Mouse (Mus musculus) myocyte (in vitro differentiated cells): Measurements from ENCODE around the gene Sdhaf3. TPM values are rescaled to one million over a fixed set of nuclear protein-coding genes. Genes with fewer than 3 reads are reported as not detected.

Experiments
- H3K27me3 ChIP-seq: one replicate; pipeline ENCODE4 v1.6.1; 2011; ENCODE audit not compliant: control insufficient read depth, insufficient read depth, insufficient read length
- H3K36me3 ChIP-seq: one replicate; pipeline ENCODE4 v1.6.1; 2011; ENCODE audit not compliant: control insufficient read depth, insufficient read depth
- H3K4me2 ChIP-seq: one replicate; pipeline ENCODE4 v1.6.1; 2011; ENCODE audit warnings: low read depth, control low read depth
- H3K4me3 ChIP-seq: one replicate; pipeline ENCODE4 v1.5.1; 2011; ENCODE audit warnings: mild to moderate bottlenecking, control low read depth, moderate library complexity
- H3K79me2 ChIP-seq: one replicate; pipeline ENCODE4 v1.6.1; 2011; ENCODE audit not compliant: control insufficient read depth, insufficient read depth
- H3ac ChIP-seq: one replicate; pipeline ENCODE4 v1.6.1; 2011; ENCODE audit not compliant: control insufficient read depth, insufficient read length
- CEBPB ChIP-seq: IDR thresholded peaks from 2 replicates; pipeline ENCODE4 v1.6.1; 2011; ENCODE audit warnings: mild to moderate bottlenecking, moderate library complexity; ENCODE audit not compliant: poor library complexity, insufficient read depth, severe bottlenecking
- E2F4 ChIP-seq: IDR thresholded peaks from one replicate; pipeline ENCODE4 v1.6.1; 2011; ENCODE audit warnings: mild to moderate bottlenecking, control low read depth, moderate library complexity; ENCODE audit not compliant: insufficient read depth
- MAX ChIP-seq: IDR thresholded peaks from one replicate; pipeline ENCODE4 v1.6.1; 2011; ENCODE audit warnings: low read depth, mild to moderate bottlenecking, control low read depth
- MYOD1 ChIP-seq, 3 experiments: IDR thresholded peaks; one replicate each; pipeline ENCODE4 v1.6.1; 2011; ENCODE audit warnings: control low read depth in 2 of 3, low read depth in 2 of 3, mild to moderate bottlenecking in 2 of 3, moderate library complexity in 1 of 3; ENCODE audit not compliant: insufficient read length in 2 of 3, control insufficient read depth in 1 of 3
- MYOG ChIP-seq, 3 experiments: IDR thresholded peaks; one replicate each; pipeline ENCODE4 v1.6.1; 2011; ENCODE audit warnings: control low read depth in 2 of 3, low read depth in 2 of 3, mild to moderate bottlenecking in 2 of 3; ENCODE audit not compliant: insufficient read length in 2 of 3, control insufficient read depth in 1 of 3, insufficient read depth in 1 of 3
- POLR2A ChIP-seq: IDR thresholded peaks from one replicate; pipeline ENCODE4 v1.6.1; 2011; ENCODE audit warnings: low read depth, mild to moderate bottlenecking, control low read depth, moderate library complexity; ENCODE audit not compliant: insufficient read length
- POLR2AphosphoS2 ChIP-seq: IDR thresholded peaks from one replicate; pipeline ENCODE4 v1.6.1; 2011; ENCODE audit warnings: low read depth, control low read depth; ENCODE audit not compliant: insufficient read length
- REST ChIP-seq: IDR thresholded peaks from one replicate; pipeline ENCODE4 v1.6.1; 2011; ENCODE audit warnings: mild to moderate bottlenecking, control low read depth, moderate library complexity; ENCODE audit not compliant: insufficient read depth, insufficient read length
- SRF ChIP-seq: IDR thresholded peaks from one replicate; pipeline ENCODE4 v1.6.1; 2011; ENCODE audit warnings: low read depth; ENCODE audit not compliant: control insufficient read depth, insufficient read length
- TCF12 ChIP-seq: IDR thresholded peaks from one replicate; pipeline ENCODE4 v1.6.1; 2011; ENCODE audit warnings: mild to moderate bottlenecking, control low read depth; ENCODE audit not compliant: poor library complexity, insufficient read depth, severe bottlenecking
- TCF3 ChIP-seq: IDR thresholded peaks from one replicate; pipeline ENCODE4 v1.6.1; 2011; ENCODE audit warnings: low read depth, control low read depth; ENCODE audit not compliant: insufficient read length
- USF1 ChIP-seq: IDR thresholded peaks from one replicate; pipeline ENCODE4 v1.6.1; 2011; ENCODE audit warnings: low read depth, mild to moderate bottlenecking, control low read depth, moderate library complexity
- polyA plus RNA-seq: library from polyadenylated mRNA; unstranded; fragments of >200 nt; fragmentation: generic; extraction: Trizol; gene quantifications from one replicate; pipeline ENCODE4 v1.2.1, GENCODE M21; 2012; ENCODE audit warnings: missing spikeins

The Sdhaf3 gene
- polyA plus RNA-seq, 1 experiment, result 1.9 TPM

- no peak for TF ChIP-seq POLR2AphosphoS2
- TF ChIP-seq REST, result no peak
- no peak for TF ChIP-seq POLR2A
- no peak for TF ChIP-seq TCF3
- no peak for TF ChIP-seq SRF
- TF ChIP-seq MYOG (IDR thresholded peaks at IDR 0.05; ENCODE audit: control insufficient read depth in 1 of 3, insufficient read depth in 1 of 3, insufficient read length in 2 of 3, low read depth in 2 of 3), result no peak
- TF ChIP-seq MAX, result no peak
- TF ChIP-seq MYOD1 (IDR thresholded peaks at IDR 0.05; ENCODE audit: control insufficient read depth in 1 of 3, insufficient read length in 2 of 3, low read depth in 2 of 3), result no peak
- no peak for TF ChIP-seq E2F4
- Histone ChIP-seq H3ac (no peak overlapping the region), H3K4me3 (no peak overlapping the region), H3K36me3 (no peaks in the 10 kb centered on the region), H3K79me2 (no peaks in the 10 kb centered on the region), H3K4me2 (no peak overlapping the region), H3K27me3 (no peaks in the 10 kb centered on the region)
These were observed 83.0 kb downstream of the Sdhaf3 start for GRCm38 (mm10) chr6:7038835-7039234.

GRCm38 (mm10) chr6:7041912-7042311 lies 86.1 kb downstream of the Sdhaf3 start:
- no peaks in the 10 kb centered on the region for H3K79me2 ChIP-seq

GRCm38 (mm10) chr6:7062819-7063218 lies 107.0 kb downstream of the Sdhaf3 start:
- Histone ChIP-seq H3K79me2 (no peaks in the 10 kb centered on the region), H3K27me3 (no peaks in the 10 kb centered on the region), H3K36me3 (no peaks in the 10 kb centered on the region), H3ac (no peak overlapping the region), H3K4me2 (no peak overlapping the region), H3K4me3 (no peak overlapping the region)
- TF ChIP-seq CEBPB (no peak), POLR2AphosphoS2 (no peak), POLR2A (no peak), MYOD1 (IDR thresholded peaks at IDR 0.05; ENCODE audit: control insufficient read depth in 1 of 3, insufficient read length in 2 of 3, low read depth in 2 of 3) (no peak), TCF12 (no peak), SRF (no peak), TCF3 (no peak), REST (no peak), MAX (no peak), USF1 (no peak), MYOG (IDR thresholded peaks at IDR 0.05; ENCODE audit: control insufficient read depth in 1 of 3, insufficient read depth in 1 of 3, insufficient read length in 2 of 3, low read depth in 2 of 3) (no peak), E2F4 (no peak)

More at GRCm38 (mm10) chr6:7041912-7042311, 86.1 kb downstream of the Sdhaf3 start:
- Histone ChIP-seq H3ac (no peak overlapping the region), H3K36me3 (no peaks in the 10 kb centered on the region), H3K4me3 (no peak overlapping the region), H3K27me3 (no peaks in the 10 kb centered on the region), H3K4me2 (no peak overlapping the region)
- TF ChIP-seq REST, result no peak
- no peak for TF ChIP-seq MYOG (IDR thresholded peaks at IDR 0.05; ENCODE audit: control insufficient read depth in 1 of 3, insufficient read depth in 1 of 3, insufficient read length in 2 of 3, low read depth in 2 of 3)
- no peak for TF ChIP-seq MYOD1 (IDR thresholded peaks at IDR 0.05; ENCODE audit: control insufficient read depth in 1 of 3, insufficient read length in 2 of 3, low read depth in 2 of 3)
- TF ChIP-seq TCF3, result no peak
- TF ChIP-seq POLR2A, result no peak

- Histone ChIP-seq H3K4me3 (no peak overlapping the region), H3K36me3 (no peaks in the 10 kb centered on the region), H3ac (no peak overlapping the region), H3K79me2 (no peaks in the 10 kb centered on the region), H3K27me3 (no peaks in the 10 kb centered on the region), H3K4me2 (no peak overlapping the region)
- TF ChIP-seq POLR2A (no peak), SRF (no peak), TCF12 (no peak), POLR2AphosphoS2 (no peak), USF1 (no peak), MAX (no peak), REST (no peak), CEBPB (no peak), MYOG (IDR thresholded peaks at IDR 0.05; ENCODE audit: control insufficient read depth in 1 of 3, insufficient read depth in 1 of 3, insufficient read length in 2 of 3, low read depth in 2 of 3) (no peak), E2F4 (no peak)
These were observed 113.0 kb downstream of the Sdhaf3 start for GRCm38 (mm10) chr6:7068782-7069181.

- H3K4me3 ChIP-seq, result no peak overlapping the region
- TF ChIP-seq TCF12 (no peak), POLR2A (no peak), SRF (no peak), MYOD1 (IDR thresholded peaks at IDR 0.05; ENCODE audit: control insufficient read depth in 1 of 3, insufficient read length in 2 of 3, low read depth in 2 of 3) (no peak), E2F4 (no peak), REST (no peak), MYOG (IDR thresholded peaks at IDR 0.05; ENCODE audit: control insufficient read depth in 1 of 3, insufficient read depth in 1 of 3, insufficient read length in 2 of 3, low read depth in 2 of 3) (no peak), MAX (no peak), USF1 (no peak)
- no peaks in the 10 kb centered on the region for H3K27me3 ChIP-seq
- no peaks in the 10 kb centered on the region for H3K36me3 ChIP-seq
- H3ac ChIP-seq, result no peak overlapping the region
- no peaks in the 10 kb centered on the region for H3K79me2 ChIP-seq
- no peak overlapping the region for H3K4me2 ChIP-seq
These were observed 113.7 kb downstream of the Sdhaf3 start for GRCm38 (mm10) chr6:7069463-7069862.
